Mouse (Mus musculus): Measurements from ENCODE around the gene Emg1.

GRCm38 (mm10) chr6:124712918-124713317 is 940 bp upstream of the Emg1 start:
- TF ChIP-seq CTCF (IDR thresholded peaks at IDR 0.05; ENCODE audit: control insufficient read depth, insufficient read depth, low read length) = no peak
- TF ChIP-seq POLR2A (IDR thresholded peaks at IDR 0.05; ENCODE audit: borderline replicate concordance, control insufficient read depth, low read depth, low read length) = no peak
